Mouse (Mus musculus) CH12F3 (cell line): ENCODE measurements around the gene Msrb2.

Source experiments
- in situ Hi-C: fragments of 300-500 bp; cut with MboI; formaldehyde crosslinking; loops from 2 replicates; pipeline ENCODE4 v1.14.3; 2020; ENCODE audit warnings: low sequenced_read_pairs

Gene Msrb2

GRCm38 (mm10) chr2:19371390-19372158 is at the start of gene Msrb2:
Msrb2 (plus strand) TSS chr2:19371440.
- in situ Hi-C loops, result no loop called here

GRCm38 (mm10) chr2:19322448-19322847 is 48.8 kb upstream of the Msrb2 start:
- in situ Hi-C loops, result no loop called here

- in situ Hi-C loops, result no loop called here
Observed at GRCm38 (mm10) chr2:19326376-19326775, 44.9 kb upstream of the Msrb2 start.

GRCm38 (mm10) chr2:19327811-19328210 is 43.4 kb upstream of the Msrb2 start:
- in situ Hi-C loops, result no loop called here

- in situ Hi-C loops, result no loop called here
Observed at GRCm38 (mm10) chr2:19343901-19344635, 27.2 kb upstream of the Msrb2 start.

- in situ Hi-C loops, result no loop called here
Observed at GRCm38 (mm10) chr2:19344636-19345413, 26.4 kb upstream of the Msrb2 start.

GRCm38 (mm10) chr2:19345414-19345964 is 25.8 kb upstream of the Msrb2 start:
- in situ Hi-C loops, result no loop called here

- in situ Hi-C loops, result no loop called here
Observed at GRCm38 (mm10) chr2:19348454-19348853, 22.8 kb upstream of the Msrb2 start.

- in situ Hi-C loops, result no loop called here
Observed at GRCm38 (mm10) chr2:19350167-19350566, 21.1 kb upstream of the Msrb2 start.

GRCm38 (mm10) chr2:19351615-19352253 is 19.5 kb upstream of the Msrb2 start:
- in situ Hi-C loops, result no loop called here

- in situ Hi-C loops, result no loop called here
Observed at GRCm38 (mm10) chr2:19353158-19353557, 18.1 kb upstream of the Msrb2 start.

GRCm38 (mm10) chr2:19362880-19363279 is 8.4 kb upstream of the Msrb2 start:
- in situ Hi-C loops, result no loop called here

- in situ Hi-C loops, result no loop called here
Observed at GRCm38 (mm10) chr2:19366426-19366825, 4.8 kb upstream of the Msrb2 start.

- in situ Hi-C loops, result no loop called here
Observed at GRCm38 (mm10) chr2:19367114-19367513, 4.1 kb upstream of the Msrb2 start.

GRCm38 (mm10) chr2:19373695-19374094 is 2.5 kb downstream of the Msrb2 start:
- in situ Hi-C loops, result no loop called here

- in situ Hi-C loops, result no loop called here
Observed at GRCm38 (mm10) chr2:19380446-19380950, 9.3 kb downstream of the Msrb2 start.

- in situ Hi-C loops, result no loop called here
Observed at GRCm38 (mm10) chr2:19380986-19381385, 9.7 kb downstream of the Msrb2 start.

GRCm38 (mm10) chr2:19382206-19382605 is 11.0 kb downstream of the Msrb2 start:
- in situ Hi-C loops, result no loop called here

GRCm38 (mm10) chr2:19383006-19383405 is 11.8 kb downstream of the Msrb2 start:
- in situ Hi-C loops, result no loop called here

- in situ Hi-C loops, result no loop called here
Observed at GRCm38 (mm10) chr2:19385772-19386171, 14.5 kb downstream of the Msrb2 start.
